Mouse (Mus musculus) ZHBTc4 (cell line): Measurements from ENCODE around the gene Gm38119.

Experiments used
- DNase-seq: peaks from one replicate; pipeline ENCODE4 v3.0.0-alpha.2; 2011; ENCODE audit warnings: low read depth, low spot score

Gene Gm38119

DNA sequence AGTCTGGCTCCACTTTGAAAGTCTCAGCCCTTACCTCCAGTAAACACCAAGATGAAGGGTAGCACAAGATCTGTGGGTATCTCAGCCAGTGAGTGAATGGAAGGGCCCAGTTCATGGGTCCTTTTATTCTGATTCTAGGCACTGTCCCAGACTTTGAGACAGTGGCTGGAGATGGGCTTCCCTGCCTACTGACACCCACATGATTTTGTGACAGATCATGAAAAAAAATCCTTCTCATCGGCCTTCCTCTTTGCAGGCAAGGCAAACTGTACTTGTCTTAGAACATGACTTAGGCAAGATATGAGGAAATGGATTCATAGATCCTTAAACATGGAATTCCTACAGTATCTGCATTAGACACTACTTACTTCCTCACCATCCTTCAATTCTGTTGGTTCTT lies at the start of gene Gm38119:
Gene Gm38119, minus strand, starts transcription at position 101 of the 400 bp plus-strand sequence.
- no peak for DNase-seq

DNA sequence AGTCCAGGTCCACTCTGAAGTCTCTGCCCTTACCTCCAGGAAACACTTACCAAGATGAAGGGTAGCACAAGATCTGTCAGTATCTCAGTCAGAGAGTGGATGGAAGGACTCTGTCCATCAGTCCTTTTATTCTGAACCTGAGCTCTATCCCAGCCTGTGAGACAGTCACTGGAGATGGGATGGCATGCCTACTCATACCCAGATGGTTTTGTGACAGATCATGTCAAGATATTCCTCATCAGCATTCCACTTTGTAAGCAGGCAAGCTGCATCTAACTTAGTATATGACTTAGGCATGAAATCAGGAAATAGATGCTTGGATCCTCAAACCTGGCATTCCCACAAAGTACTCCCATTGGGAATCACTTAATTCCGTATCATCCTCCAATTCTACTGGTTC lies 39.9 kb upstream of the Gm38119 start, which contains the start of gene Lce1i:
Gene Lce1i, minus strand, starts transcription at position 101 of the 400 bp plus-strand sequence.
- no peak for DNase-seq

DNA sequence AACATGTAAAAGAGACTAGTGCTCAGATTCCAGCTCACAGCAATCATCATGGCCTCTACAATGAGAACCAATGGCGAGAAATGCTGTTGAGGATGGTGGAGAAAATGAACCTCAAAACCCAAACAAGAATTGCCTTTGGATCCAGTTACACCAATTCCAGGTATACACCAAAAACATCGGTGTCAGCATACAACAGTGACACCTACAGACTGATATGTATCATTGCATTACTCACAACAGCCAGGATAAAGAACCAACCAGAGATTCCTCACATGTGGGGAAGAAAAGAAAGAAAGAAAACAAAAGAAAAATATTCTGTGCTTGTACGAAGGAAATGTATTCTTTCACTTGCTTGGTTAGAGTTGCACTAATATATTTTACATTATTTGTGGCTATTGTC lies 32.7 kb upstream of the Gm38119 start:
- peak; percentile 46 for DNase-seq

DNA sequence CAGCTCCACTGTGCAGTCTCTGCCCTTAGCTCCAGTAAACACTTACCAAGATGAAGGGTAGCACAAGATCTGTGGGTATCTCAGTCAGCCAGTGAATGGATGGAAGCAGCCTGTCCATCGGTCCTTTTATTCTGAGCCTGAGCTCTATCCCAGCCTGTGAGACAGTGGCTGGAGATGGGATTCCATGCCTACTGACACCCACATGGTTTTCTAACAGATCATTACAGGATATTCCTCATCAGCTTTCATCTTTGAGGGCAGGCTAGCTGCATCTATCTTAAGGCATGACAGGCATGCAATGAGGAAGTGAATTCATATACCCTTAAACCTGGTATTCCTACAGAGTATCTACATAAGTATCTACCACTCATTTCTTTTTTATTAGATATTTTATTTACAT lies 26.1 kb upstream of the Gm38119 start, which contains the start of gene Lce1h:
Gene Lce1h, minus strand, starts transcription at position 101 of the 400 bp plus-strand sequence.
- no peak for DNase-seq

DNA sequence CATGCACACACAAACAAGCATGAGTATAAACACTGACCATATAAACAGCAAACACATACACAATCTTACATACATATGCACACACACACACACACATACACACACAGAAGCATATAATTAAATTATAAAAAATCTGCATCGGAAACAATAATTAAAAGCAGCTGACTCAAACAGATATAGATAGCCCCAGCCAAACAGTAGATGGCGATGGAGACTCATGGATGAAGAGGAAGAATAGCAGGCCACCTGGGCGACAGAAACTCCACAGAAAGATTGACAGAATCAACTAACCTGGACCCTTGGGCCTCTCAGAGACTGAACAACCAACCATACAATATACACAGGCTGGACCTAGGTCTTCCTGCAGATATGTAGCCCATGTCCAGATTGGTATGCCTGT lies 14.3 kb upstream of the Gm38119 start:
- DNase-seq: peak; percentile 10

DNA sequence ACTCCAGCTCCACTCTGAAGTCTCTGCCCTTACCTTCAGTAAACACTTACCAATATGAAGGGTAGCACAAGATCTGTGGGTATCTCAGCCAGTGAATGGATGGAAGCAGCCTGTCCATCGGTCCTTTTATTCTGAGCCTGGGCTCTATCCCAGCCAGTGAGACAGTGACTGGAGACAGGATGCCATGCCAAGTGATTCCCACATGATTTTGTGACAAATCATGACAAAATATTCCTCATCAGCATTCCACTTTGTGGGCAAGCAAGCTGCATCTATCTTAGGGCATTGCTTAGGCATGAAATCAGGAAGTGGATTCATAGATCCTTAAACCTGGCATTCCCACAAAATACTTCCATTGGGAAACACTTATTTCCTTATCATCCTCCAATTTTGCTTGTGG lies 13.3 kb upstream of the Gm38119 start, which contains the start of gene Lce1g:
Gene Lce1g, minus strand, starts transcription at position 101 of the 400 bp plus-strand sequence.
- no peak for DNase-seq

DNA sequence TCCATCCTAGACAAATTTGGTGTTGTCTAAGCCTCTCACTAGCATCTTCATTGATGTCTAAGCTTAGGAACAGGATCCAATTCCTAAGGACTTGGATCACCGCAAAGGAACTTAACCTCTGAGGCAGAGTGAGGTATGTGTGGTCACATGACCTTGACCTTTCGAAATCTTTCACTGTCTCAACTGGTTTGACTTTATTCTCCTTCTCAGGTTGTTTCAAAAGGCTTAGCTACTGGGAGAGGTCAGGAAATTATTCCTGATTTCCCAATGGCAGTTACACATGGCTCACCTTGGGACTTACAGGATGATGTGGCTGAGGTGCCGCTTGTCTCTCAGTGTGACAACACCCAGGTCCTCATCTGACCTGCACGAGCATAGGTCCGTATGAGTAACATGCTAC lies 16.3 kb downstream of the Gm38119 start:
- peak; percentile 28 for DNase-seq

DNA sequence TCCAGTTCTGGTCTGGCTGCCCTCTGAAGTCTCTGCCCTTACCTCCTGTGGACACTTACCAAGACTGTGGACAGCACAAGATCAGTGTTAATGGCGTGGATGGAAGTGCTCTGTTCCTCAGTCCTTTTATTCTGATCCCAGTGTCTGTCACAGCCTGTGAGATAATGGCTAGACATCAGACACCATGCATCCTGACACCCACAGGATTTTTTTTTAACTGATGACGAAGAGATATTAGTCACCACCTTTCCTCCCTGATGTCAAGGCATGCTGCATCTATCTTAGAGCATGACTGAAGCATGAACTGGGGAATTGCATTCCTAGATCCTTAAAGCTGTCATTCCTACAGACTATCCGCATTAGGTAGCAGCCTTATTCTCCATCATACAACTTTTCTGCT lies 18.6 kb downstream of the Gm38119 start, which contains the start of gene Lce1f:
Gene Lce1f, minus strand, starts transcription at position 101 of the 400 bp plus-strand sequence.
- no peak for DNase-seq

DNA sequence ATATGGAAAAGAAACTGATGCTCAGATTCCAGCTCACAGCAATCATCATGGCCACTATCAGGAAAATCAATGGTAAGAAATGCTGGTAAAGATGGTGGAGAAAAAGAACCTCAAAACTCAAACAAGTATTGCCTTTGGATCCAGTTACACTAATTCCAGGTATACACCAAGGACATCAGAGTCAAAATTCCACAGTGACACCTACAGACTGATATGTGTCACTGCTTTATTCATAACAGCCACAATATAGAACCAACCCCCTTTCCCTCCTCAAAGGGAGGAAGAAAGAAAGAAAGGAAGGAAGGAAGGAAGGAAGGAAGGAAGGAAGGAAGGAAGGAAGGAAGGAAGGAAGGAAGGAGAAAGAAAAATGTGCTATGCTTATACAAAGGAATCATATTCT lies 23.8 kb downstream of the Gm38119 start:
- DNase-seq: peak; percentile 4

DNA sequence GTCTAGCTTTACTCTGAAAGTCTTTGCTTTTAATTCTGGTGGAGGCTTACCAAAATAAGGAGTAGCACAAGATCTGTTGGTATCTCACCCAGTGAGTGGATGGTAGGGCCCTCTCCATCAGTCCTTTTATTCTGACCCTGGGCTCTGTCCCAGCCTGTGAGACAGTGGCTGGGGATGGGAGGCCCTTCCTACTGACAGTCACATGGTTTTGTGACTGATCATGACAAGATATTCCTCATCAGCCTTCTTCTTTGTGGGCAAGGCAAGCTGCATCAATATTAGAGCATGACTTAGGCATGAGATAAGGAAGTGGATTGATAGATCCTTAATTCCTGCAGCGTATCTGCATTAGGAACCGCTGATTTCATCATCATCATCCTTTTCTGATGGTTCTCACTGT lies 29.9 kb downstream of the Gm38119 start, which contains the start of gene Lce1e:
Gene Lce1e, minus strand, starts transcription at position 101 of the 400 bp plus-strand sequence.
- DNase-seq: no peak

DNA sequence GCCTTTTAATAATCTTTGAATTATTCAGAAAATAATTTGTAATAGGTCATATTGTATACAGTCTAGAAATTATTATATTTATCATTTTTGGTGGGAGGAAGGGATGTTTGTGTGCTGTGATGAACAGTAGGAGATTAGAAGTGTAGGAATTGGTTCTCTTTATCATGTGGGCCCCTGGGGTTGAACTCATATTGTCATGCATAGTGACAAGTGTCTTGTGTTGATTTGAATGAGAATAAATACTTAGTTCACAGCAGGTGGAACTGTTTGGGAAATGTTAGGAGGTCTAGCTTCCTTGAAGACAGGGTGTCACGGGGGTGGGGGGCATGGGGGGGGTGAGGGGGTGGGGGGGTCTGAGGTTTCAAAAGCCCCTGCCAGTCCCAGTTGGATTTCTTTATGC lies 44.3 kb downstream of the Gm38119 start:
- peak; percentile 76 for DNase-seq

DNA sequence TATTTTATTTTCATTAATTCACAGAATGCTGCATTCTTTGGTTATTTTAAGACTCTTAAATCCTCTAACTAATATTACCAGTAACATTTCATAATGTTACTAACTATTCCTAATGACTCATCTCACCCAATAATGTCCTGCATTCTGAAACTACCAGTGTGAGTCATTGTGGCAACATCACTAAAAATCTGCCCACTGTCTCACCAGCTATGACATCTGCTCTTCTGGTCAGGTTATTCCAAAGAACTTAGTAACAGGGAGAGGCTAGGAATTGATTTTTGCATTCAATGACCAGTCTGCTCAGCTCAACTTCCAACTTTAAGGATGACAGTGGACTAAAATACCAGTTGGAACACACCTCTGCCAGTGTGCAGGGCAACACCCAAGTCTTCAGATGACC lies 47.2 kb downstream of the Gm38119 start:
- DNase-seq: no peak

DNA sequence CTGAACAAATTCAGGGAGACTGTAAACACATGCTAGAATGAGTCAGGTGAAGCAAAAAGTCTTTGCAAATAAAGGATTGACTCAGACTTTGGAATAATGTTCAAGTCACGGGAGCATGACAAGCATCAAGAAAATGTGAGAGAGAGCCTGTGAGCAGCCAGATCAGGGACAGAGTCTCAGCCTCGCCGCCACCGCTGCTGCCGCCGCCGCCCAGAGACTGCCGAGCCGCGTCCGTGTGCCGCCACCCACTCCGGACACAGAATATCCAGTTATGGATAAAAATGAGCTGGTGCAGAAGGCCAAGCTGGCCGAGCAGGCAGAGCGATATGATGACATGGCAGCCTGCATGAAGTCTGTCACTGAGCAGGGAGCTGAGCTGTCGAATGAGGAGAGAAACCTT lies 49.7 kb downstream of the Gm38119 start:
- DNase-seq: peak; percentile 59
